Mouse (Mus musculus) liver (tissue): ENCODE data around the gene Med12.
A peak's percentile ranks its signal among the peaks of the same experiment; 100 is the strongest.
"Not testable (repeated sequence)": the region's sequence is repeated elsewhere in the genome, so short reads cannot be mapped to it uniquely, and the experiment has no call there.

ENCODE experiments used
- DNase-seq: peaks from one replicate; pipeline ENCODE4 v3.0.0-alpha.2; 2020; ENCODE audit warnings: mixed read lengths

Gene Med12

DNA sequence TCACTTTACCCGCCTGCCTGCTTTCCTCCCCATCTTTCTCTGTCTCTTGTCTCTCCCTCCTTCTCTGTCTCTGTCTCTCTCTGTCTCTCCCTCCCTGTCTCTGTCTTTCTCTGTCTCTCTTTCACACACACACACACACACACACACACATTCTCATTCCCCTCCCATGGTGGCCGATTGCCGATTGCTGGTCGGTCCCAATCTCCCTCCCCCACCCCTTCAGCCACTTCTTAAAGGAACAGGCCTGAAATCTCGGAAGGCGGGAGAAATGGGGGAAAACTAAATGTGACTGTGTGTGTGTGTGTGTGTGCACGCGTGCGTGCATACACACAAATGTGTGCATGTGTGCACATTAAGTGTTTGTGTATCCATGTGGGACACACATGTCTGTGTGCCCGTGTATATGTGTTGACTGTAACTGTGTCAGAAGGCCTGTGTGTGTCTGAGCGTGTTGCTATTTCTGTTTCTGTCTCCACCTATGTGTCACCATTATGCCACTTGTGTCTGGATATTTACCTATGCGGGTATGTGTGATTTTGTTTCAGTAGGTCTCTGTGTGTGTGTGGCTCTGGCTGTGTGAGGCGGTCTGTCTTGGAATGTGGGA is 26.7 kb downstream of the Med12 start:
- DNase-seq = no peak

DNA sequence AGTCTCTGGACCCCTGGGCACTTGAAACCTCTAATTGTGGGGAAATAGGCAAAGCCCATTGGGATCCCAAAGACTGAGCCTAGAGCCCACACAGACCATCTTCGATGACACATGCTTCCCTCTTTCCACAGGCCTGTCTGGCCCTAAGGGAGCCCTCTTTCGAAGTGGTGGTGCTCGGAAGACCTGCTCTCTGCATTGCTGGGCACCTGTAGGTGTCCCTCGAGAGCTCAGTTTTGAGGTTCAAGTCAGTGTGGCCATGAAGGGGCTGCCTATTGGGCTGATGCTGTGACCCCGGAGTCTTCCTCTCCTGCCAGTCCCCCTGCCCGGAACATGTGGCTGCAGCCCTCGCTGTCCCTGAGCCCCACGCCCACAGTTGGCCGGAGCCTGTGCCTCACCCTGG is 27.8 kb downstream of the Med12 start:
- no peak for DNase-seq

DNA sequence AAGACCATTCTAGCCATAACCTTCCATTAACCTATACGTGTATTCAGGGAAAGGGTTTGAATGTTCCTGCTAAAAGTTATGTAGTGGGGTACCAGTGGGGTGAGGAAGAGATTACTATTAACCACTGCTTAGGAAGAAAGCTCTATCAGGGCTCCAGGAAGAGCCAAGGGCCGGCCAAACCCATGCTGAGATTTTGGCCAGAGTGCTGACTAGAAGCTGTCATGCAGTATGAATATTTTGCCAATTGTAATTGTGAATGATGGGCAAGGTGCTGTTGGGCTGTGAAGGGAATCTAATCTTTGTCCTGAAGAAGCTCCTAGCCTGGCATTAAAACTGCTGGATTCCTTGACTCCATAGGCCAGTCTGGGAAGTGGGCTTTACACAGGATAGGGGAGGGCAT is 30.8 kb downstream of the Med12 start:
- no peak for DNase-seq

DNA sequence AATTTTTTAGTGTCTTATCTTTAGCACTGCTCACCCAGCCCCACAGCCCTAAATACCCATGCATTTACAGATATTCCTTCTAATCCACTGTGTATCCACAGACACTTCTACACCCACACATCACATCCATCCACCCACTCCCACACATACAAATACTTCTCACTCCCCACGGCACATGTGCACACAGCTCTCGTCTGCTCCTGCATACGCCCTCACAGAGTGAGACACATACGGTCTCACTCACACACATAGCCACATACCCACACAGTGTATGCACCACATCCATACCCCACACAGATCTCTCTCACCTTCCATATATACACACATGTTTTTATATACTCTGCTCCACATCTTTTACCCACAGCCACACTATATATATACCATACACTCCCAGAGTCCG is 35.5 kb downstream of the Med12 start:
- DNase-seq = no peak

DNA sequence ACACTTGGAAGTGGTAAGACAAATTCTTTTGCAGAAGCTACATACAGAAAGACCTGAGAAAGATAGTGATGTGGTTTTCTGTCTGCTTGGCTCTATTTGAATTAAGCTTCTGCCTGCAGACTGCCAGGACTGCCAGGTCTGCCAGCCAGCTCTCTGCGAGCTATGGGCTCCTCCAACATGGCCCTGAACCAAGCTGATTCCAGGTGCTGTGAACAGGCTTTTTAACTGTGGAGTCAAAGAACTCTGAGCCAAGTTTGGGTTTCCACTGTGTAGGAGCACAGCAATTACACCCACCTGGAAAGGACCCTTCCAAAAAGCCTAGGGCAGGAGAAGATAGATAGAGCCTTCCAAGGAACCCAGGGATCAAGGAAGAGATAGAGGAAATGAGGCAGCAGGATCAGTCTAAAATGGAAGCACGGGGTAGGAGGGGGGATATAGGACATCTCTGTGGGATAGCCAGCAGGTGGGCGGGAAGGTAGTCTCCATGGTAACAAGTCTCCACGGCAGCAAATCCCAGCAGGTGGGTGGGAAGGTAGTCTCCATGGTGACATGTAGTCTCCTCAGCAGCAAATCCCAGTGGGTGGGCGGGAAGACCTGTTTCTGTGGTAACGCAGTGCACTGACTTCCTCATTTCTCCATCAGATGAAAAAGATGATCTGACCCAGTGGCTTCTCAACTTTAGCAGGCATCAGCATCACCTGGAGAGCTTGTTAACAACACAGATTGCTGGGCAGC is 40.0 kb downstream of the Med12 start:
- DNase-seq = no peak

DNA sequence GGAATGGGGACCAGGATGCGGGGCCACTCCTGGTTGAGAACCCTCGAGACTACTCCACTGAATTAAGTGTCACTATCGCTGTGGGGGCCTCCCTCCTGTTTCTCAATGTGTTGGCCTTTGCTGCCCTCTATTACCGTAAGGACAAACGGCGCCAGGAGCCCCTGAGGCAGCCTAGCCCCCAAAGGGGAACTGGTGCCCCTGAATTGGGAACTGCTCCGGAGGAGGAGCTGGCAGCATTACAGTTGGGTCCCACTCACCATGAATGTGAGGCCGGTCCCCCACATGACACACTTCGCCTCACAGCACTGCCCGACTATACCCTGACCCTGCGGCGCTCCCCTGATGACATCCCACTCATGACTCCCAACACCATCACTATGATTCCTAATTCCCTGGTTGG is 45.9 kb downstream of the Med12 start:
- no peak for DNase-seq

DNA sequence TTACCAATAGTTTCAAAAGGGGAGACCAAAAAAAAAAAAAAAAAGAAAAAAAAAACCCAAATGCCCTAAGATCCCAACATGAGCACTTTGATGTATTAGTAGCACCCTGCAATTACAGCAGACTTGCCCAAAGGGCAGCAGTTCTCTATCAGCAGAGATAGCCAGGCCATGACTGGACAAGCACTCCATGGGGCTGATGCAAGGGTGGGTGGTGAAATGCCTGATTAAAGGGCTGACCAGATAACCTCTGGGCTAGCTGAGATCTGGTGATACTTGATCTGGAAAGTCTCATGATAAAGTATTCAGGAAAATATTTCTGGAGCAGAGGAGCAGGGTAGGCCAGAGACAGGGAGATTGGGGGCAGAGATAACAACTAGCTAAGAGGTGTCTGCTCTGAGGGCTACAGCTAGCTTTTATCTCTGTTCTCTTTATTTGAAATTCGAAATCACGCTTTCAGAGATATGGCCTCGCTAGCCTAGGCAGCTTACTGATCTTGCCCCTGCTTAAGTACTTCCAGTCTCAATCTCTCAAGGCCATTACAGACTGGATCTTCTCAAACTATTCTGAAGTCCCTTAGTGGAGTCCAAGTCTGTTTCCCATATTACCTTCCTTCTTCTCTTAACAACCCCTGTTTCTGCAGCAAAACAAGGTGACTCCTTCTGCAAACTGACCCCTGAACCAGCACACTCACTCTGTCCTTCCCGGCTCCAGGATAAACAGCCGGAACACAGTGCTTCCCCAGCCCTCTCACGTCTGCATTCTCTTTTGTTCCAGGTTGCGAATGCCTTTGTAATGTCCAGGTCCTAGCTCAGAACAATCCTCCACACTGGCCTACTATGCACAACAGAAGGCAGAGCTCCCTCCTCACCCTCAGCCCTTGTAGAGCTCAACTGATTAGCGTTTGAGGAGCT is 52.4 kb downstream of the Med12 start:
- DNase-seq = peak; percentile 9

DNA sequence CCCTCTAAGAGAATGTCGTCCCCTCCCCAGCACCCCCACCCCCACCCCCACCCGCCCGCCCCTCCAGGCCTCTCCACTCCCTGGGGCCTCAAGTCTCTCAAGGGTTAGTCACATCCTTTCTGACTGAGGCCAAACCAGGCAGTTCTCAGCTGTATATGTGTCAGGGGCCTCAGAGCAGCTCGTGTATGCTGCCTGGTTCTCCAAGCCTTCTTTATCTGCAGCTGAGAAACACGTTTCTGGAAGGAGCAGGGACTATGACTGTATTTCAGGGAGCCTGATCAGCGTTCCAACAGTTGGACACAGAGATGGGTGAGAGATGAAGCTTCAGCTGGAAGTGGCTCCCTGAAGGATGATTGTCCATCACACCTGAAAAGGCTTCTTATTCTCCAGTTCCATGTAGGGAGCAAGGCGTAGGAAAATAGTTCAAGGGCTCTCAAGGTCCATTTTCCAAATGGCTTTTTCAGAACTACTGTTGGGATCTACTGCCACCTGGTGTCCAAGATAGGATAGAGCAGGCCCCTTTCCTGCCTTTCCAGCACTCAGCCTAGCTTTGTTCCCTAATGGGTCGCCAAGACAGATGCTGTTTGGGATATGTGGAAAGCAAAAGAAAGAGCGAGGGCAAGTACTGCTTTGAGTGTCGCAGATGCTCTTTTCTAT is 55.7 kb downstream of the Med12 start:
- peak; percentile 62 for DNase-seq

DNA sequence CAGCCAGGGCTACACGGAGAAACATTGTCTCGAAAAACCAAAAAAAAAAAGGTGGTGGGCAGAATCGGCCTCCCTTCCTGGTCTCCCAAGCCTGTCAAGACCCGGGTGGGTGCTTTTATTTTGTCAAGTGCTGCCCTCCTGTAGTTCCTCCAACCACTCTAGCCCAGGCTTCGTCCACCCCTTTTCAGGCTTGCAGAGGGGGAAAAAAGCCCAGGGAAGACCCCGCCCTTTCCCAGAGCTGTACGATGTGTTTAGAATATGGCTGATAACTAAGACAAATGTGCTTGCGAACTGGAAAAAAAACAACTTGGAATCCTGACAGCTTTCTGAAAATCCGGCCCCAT is 58.2 kb downstream of the Med12 start:
- no peak for DNase-seq

DNA sequence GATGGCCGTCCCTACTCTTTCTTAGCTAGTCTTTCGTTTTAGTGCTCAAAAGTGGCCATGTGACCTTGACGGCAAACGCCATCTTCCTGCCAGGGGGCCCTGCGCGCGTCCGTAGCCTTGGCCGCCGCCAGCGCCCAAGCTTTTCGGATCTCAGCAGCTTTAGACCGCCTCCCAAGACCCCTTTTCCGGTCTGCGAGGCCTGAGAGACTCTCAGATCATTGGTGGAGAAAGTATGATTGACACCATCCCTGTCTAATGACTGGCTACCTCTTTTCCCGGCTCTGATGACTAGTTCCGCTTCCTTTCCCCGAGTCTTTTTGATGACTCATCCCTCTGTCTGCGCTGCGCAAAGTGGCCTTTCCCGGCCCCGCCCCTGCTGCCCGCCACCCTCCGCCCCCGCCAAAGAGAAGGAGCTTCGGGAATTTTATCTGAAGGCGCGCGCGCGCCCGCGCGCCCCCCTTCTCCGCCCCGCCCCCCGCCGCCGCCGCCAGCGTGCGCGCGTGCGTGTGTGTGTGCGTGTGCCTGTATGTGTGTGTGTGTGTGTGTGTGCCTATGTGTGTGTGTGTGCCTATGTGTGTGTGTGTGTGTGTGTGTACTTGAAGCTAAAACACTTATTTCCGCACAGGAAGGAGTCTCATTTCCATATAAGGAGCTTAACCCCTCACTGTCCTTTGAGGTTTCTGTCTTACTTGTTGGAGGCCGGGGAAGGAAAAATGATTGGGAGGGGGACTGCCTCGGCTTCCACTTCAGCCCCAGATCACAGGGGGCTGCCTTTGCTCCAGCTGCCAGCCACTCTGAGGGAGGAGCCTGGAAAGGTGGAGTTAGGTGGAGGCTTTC is 58.8 kb downstream of the Med12 start:
- DNase-seq = peak; percentile 92

DNA sequence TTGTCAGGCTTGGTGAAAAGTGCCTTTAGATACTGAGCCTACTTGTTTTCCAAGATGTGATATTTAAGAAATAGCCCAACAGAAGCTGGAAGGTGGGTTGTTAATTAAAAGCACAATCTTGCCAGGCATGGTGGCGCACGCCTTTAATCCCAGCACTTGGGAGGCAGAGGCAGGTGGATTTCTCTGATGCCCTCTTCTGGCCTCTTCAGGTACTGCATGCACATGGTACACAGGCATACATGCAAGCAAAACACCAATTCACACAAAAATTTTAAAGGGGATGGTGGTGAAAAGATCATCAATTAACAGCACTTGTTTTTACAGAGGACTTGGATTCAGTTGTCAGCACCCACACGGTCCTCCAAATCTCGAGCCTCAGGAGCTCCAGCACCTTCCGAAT is 60.8 kb downstream of the Med12 start:
- DNase-seq = peak; percentile 59

DNA sequence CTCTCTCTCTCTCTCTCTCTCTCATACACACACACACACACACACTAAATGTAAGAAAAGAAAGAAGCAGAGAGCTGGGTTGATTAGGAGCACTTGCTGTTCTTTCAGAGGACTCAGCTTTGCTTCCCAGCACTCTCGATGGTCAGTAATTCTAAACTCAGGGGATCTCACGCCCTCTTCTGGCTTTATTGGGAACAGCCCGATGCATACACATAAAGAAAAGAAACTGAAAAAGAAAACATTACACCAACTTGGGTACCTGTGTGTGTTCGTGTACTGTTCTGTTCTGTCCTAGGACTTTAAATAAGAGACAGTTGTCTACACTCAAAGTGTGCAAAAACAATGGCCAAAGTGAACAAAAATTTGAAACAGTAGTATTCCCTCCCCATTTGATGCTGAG is 64.8 kb downstream of the Med12 start:
- DNase-seq = no peak

DNA sequence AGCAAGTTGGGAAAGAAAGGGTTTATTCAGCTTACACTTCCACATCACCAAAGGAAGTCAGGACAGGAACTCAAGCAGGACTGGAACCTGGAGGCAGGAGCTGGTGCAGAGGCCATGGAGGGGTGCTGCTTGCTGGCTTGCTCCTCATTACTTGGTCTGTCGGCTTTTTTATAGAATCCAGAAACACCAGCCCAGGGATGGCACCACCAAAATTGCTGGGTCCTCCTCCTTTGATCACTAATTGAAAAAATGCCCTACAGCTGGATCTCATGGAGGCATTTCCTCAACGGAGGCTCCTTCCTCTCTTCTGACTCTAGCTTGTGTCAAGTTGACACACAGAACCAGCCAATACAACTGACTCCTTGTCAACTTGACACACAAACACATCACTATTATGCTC is 69.0 kb downstream of the Med12 start:
- DNase-seq = not testable (repeated sequence)

DNA sequence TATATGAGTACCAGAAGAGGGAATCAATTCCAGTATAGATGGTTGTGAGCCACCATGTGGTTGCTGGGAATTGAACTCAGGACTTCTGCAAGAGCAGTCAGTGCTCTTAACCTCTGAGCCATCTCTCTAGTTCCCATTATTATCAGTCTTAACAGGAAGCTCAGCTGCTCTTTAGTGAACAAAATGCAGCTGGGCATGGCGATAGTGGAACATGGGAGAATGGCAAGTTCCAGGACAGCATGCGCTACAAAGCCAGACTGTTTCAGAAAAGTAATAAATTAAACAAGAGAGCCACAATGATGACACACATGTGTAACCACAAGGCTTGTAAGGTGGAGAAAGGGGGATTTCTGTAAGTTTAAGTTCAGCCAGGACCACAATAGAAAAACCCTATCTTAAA is 71.6 kb downstream of the Med12 start:
- DNase-seq = no peak

DNA sequence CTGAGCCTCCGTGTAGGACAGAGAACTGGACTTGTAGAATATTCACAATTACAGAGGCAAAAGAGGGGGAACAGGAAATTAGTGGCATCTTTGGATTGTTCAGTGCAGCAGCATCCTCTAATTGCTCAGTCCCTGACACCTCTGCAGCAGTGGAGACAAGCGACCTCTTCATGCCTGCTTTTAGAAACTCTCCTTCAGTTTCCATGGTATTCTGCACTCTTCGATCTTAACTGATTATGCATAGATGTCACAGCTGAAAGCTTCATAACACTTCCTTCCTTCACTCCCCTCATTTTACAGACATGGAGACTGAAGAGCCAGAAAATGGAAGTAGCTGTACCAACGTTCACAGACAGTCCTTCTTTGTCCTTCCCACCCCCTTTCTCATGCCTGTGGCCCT is 72.6 kb downstream of the Med12 start:
- DNase-seq = no peak
